Mouse (Mus musculus) brain, embryonic 14.5 days (tissue): Measurements from ENCODE around the gene Ctbp2. TPM values are rescaled to one million over a fixed set of nuclear protein-coding genes. Genes with fewer than 3 reads are reported as not detected.

Experiments used
- DNase-seq: peaks from one replicate; pipeline ENCODE4 v3.0.0-alpha.2; 2011; ENCODE audit warnings: low read depth
- CTCF ChIP-seq: fragments of 200-500 bp; IDR thresholded peaks from 2 replicates; pipeline ENCODE4 v1.5.1; 2012; ENCODE audit warnings: inconsistent platforms, mild to moderate bottlenecking, moderate library complexity, borderline replicate concordance; ENCODE audit not compliant: insufficient read depth, insufficient read length; ENCODE audit errors: extremely low read depth
- POLR2A ChIP-seq: fragments of 200-500 bp; IDR thresholded peaks from 2 replicates; pipeline ENCODE4 v1.6.1; 2012; ENCODE audit warnings: mild to moderate bottlenecking, inconsistent platforms, borderline replicate concordance; ENCODE audit not compliant: poor library complexity, insufficient read depth, insufficient read length, severe bottlenecking; ENCODE audit errors: extremely low read depth
- polyA plus RNA-seq: library from polyadenylated mRNA; depleted of rRNA; stranded (reverse); fragments of >200 nt; gene quantifications from 2 replicates; pipeline ENCODE4 v1.2.3, GENCODE M21; 2012; rRNA removed

Gene Ctbp2
- polyA plus RNA-seq, 1 experiment: 115 TPM

GRCm38 (mm10) chr7:132940569-132940968, 183.6 kb downstream of the Ctbp2 start:
- DNase-seq: no peak
- no peak for TF ChIP-seq CTCF

GRCm38 (mm10) chr7:132939118-132939517, 185.0 kb downstream of the Ctbp2 start:
- DNase-seq: no peak
- TF ChIP-seq POLR2A (no peak), CTCF (no peak)

Other genes starting within 250 kb of the Ctbp2 start
- gene Zranb1, start 193.2 kb downstream of the Ctbp2 start, polyA plus RNA-seq: 27.1 and 31.3 TPM in 2 replicates
- 48.4 and 52.3 TPM in 2 replicates for gene Fgfr2, start 1.0 kb downstream of the Ctbp2 start, polyA plus RNA-seq